Mouse (Mus musculus): ENCODE data around the gene 1700125H20Rik. TPM values are rescaled to one million over a fixed set of nuclear protein-coding genes. Genes with fewer than 3 reads are reported as not detected.
A peak's percentile ranks its signal among the peaks of the same experiment; 100 is the strongest.

1700125H20Rik gene
- total and polyA plus RNA-seq, 2 experiments: not detected

GRCm38 (mm10) chr11:85194206-85194605 lies 24.0 kb downstream of the 1700125H20Rik start:
- TF ChIP-seq CTCF (IDR thresholded peaks at IDR 0.05; ENCODE audit: low read depth, low read length) (no peak), POLR2A (IDR thresholded peaks at IDR 0.05; ENCODE audit: extremely low read depth, insufficient read depth, low read length) (no peak)
- Histone ChIP-seq H3K4me1 (ENCODE audit: control insufficient read depth, insufficient read depth, low read length) (no peaks in the 10 kb centered on the region), H3K79me2 (ENCODE audit: control insufficient read depth, insufficient read depth, low read length) (no peaks in the 10 kb centered on the region), H3K27ac (replicated peaks; ENCODE audit: insufficient read depth, low read depth, low read length) (no peak overlapping the region), H3K9ac (ENCODE audit: low read depth, low read length) (no peak overlapping the region), H3K36me3 (ENCODE audit: control insufficient read depth, insufficient read depth, low read length) (peaks cover 62% of the 10 kb centered on the region), H3K4me3 (ENCODE audit: insufficient read depth, low read depth, low read length) (no peak overlapping the region), H3K27me3 (ENCODE audit: control insufficient read depth, insufficient read depth, low read length) (no peaks in the 10 kb centered on the region)
- WGBS: 89% methylated on average over 11 of the region's 11 CpGs
- DNase-seq (ENCODE audit: extremely low read depth, low read depth, low spot score): no peak

DNA sequence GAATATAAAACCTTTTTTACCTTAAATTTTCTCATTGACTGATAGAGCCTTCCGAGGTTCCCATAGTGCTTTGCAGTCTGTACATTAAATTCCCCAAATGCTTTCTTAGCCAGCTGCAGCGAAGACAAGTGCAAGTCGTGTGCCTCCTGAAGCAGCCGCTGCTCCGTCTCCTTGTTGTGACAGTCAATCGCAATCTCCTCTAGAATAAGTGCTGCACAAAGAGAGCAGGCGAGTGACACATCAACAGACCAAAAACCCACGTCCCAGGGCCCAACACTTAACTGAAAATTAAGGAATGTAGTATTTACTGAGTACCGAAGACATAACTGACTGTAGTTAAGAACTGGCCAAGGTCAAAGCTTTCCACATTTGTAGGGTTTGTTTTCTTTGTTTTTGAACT lies 25.8 kb downstream of the 1700125H20Rik start:
- no peak for TF ChIP-seq POLR2A (IDR thresholded peaks at IDR 0.05; ENCODE audit: extremely low read depth, insufficient read depth, low read length)
- no peak for TF ChIP-seq CTCF (IDR thresholded peaks at IDR 0.05; ENCODE audit: low read depth, low read length)
- Histone ChIP-seq H3K27ac (replicated peaks; ENCODE audit: insufficient read depth, low read depth, low read length) (no peak overlapping the region), H3K27me3 (ENCODE audit: control insufficient read depth, insufficient read depth, low read length) (no peaks in the 10 kb centered on the region), H3K9ac (ENCODE audit: low read depth, low read length) (no peak overlapping the region), H3K4me3 (ENCODE audit: insufficient read depth, low read depth, low read length) (no peak overlapping the region), H3K36me3 (ENCODE audit: control insufficient read depth, insufficient read depth, low read length) (peaks cover 72% of the 10 kb centered on the region), H3K4me1 (ENCODE audit: control insufficient read depth, insufficient read depth, low read length) (no peaks in the 10 kb centered on the region), H3K79me2 (ENCODE audit: control insufficient read depth, insufficient read depth, low read length) (no peaks in the 10 kb centered on the region)
- 92% methylated on average over 9 of the region's 9 CpGs for WGBS
- no peak for DNase-seq (ENCODE audit: extremely low read depth, low read depth, low spot score)

GRCm38 (mm10) chr11:85198906-85199305 lies 28.7 kb downstream of the 1700125H20Rik start:
- WGBS: 93% methylated on average over 2 of the region's 2 CpGs
- Histone ChIP-seq H3K4me1 (ENCODE audit: control insufficient read depth, insufficient read depth, low read length) (no peaks in the 10 kb centered on the region), H3K79me2 (ENCODE audit: control insufficient read depth, insufficient read depth, low read length) (no peaks in the 10 kb centered on the region), H3K9ac (ENCODE audit: low read depth, low read length) (no peak overlapping the region), H3K27ac (replicated peaks; ENCODE audit: insufficient read depth, low read depth, low read length) (no peak overlapping the region), H3K36me3 (ENCODE audit: control insufficient read depth, insufficient read depth, low read length) (peaks cover 63% of the 10 kb centered on the region), H3K27me3 (ENCODE audit: control insufficient read depth, insufficient read depth, low read length) (no peaks in the 10 kb centered on the region), H3K4me3 (ENCODE audit: insufficient read depth, low read depth, low read length) (no peak overlapping the region)
- no peak for DNase-seq (ENCODE audit: extremely low read depth, low read depth, low spot score)
- TF ChIP-seq POLR2A (IDR thresholded peaks at IDR 0.05; ENCODE audit: extremely low read depth, insufficient read depth, low read length): no peak
- no peak for TF ChIP-seq CTCF (IDR thresholded peaks at IDR 0.05; ENCODE audit: low read depth, low read length)

- no peak for TF ChIP-seq CTCF (IDR thresholded peaks at IDR 0.05; ENCODE audit: low read depth, low read length)
- TF ChIP-seq POLR2A (IDR thresholded peaks at IDR 0.05; ENCODE audit: extremely low read depth, insufficient read depth, low read length): no peak
- Histone ChIP-seq H3K4me1 (ENCODE audit: control insufficient read depth, insufficient read depth, low read length) (no peaks in the 10 kb centered on the region), H3K79me2 (ENCODE audit: control insufficient read depth, insufficient read depth, low read length) (no peaks in the 10 kb centered on the region), H3K9ac (ENCODE audit: low read depth, low read length) (no peak overlapping the region), H3K4me3 (ENCODE audit: insufficient read depth, low read depth, low read length) (no peak overlapping the region), H3K27me3 (ENCODE audit: control insufficient read depth, insufficient read depth, low read length) (no peaks in the 10 kb centered on the region), H3K27ac (replicated peaks; ENCODE audit: insufficient read depth, low read depth, low read length) (no peak overlapping the region), H3K36me3 (ENCODE audit: control insufficient read depth, insufficient read depth, low read length) (peaks cover 42% of the 10 kb centered on the region)
- no peak for DNase-seq (ENCODE audit: extremely low read depth, low read depth, low spot score)
These were observed 36.0 kb downstream of the 1700125H20Rik start for GRCm38 (mm10) chr11:85206231-85206630.

DNA sequence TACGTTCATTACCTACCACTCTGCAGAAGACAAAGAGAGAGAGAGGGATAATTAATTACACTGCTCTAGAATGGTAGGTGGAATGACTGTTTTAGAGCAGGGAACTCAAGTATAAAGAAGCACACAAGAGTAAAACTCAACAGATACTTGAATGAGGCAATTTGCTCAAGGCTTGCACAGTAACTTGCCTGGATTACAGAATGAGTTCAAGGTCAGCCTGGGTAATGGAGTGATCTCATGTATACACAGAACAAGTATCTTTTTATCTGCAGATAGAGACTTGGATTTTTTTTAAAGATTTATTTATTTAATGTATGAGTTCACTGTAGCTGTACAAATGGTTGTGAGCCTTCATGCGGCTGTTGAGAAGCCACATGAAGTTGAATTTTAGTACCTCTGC lies 40.9 kb downstream of the 1700125H20Rik start:
- no peak for TF ChIP-seq POLR2A (IDR thresholded peaks at IDR 0.05; ENCODE audit: extremely low read depth, insufficient read depth, low read length)
- TF ChIP-seq CTCF (IDR thresholded peaks at IDR 0.05; ENCODE audit: low read depth, low read length): no peak
- no peak overlapping the region for H3K27ac ChIP-seq (replicated peaks; ENCODE audit: insufficient read depth, low read depth, low read length)
- no peaks in the 10 kb centered on the region for H3K79me2 ChIP-seq (ENCODE audit: control insufficient read depth, insufficient read depth, low read length)
- H3K9ac ChIP-seq (ENCODE audit: low read depth, low read length): no peak overlapping the region
- H3K4me1 ChIP-seq (ENCODE audit: control insufficient read depth, insufficient read depth, low read length): no peaks in the 10 kb centered on the region
- H3K27me3 ChIP-seq (ENCODE audit: control insufficient read depth, insufficient read depth, low read length): no peaks in the 10 kb centered on the region
- peak; percentile 26 for DNase-seq (ENCODE audit: extremely low read depth, low read depth, low spot score)
- H3K36me3 ChIP-seq (ENCODE audit: control insufficient read depth, insufficient read depth, low read length): peaks cover 50% of the 10 kb centered on the region
- WGBS: 97% methylated on average over 2 of the region's 2 CpGs
- H3K4me3 ChIP-seq (ENCODE audit: insufficient read depth, low read depth, low read length): no peak overlapping the region

DNA sequence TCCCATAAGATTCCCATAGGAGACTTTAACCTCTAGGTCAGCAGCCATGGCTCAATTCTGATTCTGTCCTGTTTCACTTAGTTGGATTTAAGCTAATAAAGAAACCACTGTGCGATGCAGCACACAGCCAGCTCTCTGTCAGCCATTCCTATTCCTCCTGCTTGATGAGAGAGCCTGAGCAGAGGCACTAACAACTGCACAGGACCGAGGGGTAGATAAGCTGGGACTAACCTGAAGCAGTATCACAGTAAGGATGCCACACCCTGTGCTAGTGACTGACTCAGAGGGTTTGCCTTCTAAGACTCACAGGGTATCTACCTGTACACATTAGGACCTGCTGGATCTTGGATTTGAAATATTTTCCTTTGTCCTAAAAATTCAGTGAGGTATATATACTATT lies 43.0 kb downstream of the 1700125H20Rik start:
- no peaks in the 10 kb centered on the region for H3K27me3 ChIP-seq (ENCODE audit: control insufficient read depth, insufficient read depth, low read length)
- no peak overlapping the region for H3K27ac ChIP-seq (replicated peaks; ENCODE audit: insufficient read depth, low read depth, low read length)
- H3K36me3 ChIP-seq (ENCODE audit: control insufficient read depth, insufficient read depth, low read length): peaks cover 41% of the 10 kb centered on the region
- H3K9ac ChIP-seq (ENCODE audit: low read depth, low read length): no peak overlapping the region
- no peaks in the 10 kb centered on the region; the same call in 1 of the 2 replicates for H3K79me2 ChIP-seq (ENCODE audit: control insufficient read depth, insufficient read depth, low read length)
- no peaks in the 10 kb centered on the region for H3K4me1 ChIP-seq (ENCODE audit: control insufficient read depth, insufficient read depth, low read length)
- WGBS: 91% methylated on average over 2 of the region's 2 CpGs
- TF ChIP-seq CTCF (IDR thresholded peaks at IDR 0.05; ENCODE audit: low read depth, low read length): no peak
- no peak for TF ChIP-seq POLR2A (IDR thresholded peaks at IDR 0.05; ENCODE audit: extremely low read depth, insufficient read depth, low read length)
- no peak overlapping the region for H3K4me3 ChIP-seq (ENCODE audit: insufficient read depth, low read depth, low read length)
- no peak for DNase-seq (ENCODE audit: extremely low read depth, low read depth, low spot score)
